Mouse (Mus musculus) thymus, postnatal 14 days (tissue): ENCODE data around the gene Gnmt.

ENCODE experiments used
- DNase-seq: peaks from one replicate; pipeline ENCODE4 v3.0.0; 2021

The Gnmt gene

DNA sequence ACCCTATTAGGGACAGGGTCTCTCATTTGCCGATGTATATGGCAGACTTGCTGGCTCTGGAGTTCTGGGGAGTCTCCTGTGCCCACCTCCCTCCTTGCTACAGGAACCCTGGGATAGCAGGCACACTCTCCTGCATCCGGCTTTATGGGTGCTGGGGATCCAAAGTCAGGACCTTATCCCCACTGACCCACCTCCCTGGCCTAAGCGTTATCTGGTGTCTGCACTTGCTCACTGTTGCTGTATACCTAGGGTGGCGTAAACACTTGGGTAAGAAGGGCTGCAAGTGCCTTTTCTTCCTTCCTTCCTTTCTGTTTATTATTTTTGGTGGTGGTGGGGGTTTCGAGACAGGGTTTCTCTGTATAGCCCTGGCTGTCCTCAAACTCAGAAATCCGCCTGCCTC, 12.3 kb upstream of the Gnmt start:
- DNase-seq = no peak

DNA sequence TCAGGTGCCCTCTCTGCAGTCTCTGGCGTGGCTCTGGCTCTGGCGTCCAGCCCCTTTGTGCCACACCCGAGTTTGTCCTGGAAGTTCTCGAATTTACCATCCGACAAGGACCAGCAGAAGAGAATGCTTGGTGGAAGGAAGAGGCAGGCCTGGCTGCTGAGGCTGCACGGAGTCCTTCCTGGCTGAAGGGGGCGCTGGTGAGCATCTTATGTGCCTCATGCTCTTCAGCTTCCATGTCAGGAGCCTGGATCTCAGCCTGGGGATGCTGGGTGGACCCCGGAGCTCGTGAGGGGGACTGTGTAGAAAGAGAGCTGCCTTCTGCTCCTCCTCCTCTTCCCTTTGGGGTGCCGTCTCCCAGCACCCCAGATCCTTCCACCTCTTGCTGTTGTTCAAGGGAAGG, 7.2 kb upstream of the Gnmt start:
- DNase-seq = peak; percentile 64

DNA sequence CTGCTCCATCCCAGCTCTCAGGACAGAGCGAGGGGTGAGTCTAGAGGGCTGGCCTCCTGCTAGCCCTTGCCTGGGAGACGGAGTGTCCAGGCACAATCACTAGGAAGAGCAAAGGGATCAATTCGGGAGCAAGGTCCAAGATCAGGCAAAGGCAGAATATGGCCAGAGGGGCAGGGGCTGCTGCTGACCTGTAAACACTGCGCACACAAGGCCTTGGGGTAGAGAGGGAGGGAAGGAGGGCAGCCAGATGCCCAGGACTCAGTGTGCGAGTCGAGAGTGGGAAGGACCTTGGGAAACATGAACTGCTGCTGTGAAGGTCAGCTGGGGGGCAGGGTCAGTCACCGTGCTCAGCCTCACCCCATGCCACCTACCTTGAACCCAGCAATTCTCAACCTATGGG, 6.3 kb upstream of the Gnmt start:
- no peak for DNase-seq

DNA sequence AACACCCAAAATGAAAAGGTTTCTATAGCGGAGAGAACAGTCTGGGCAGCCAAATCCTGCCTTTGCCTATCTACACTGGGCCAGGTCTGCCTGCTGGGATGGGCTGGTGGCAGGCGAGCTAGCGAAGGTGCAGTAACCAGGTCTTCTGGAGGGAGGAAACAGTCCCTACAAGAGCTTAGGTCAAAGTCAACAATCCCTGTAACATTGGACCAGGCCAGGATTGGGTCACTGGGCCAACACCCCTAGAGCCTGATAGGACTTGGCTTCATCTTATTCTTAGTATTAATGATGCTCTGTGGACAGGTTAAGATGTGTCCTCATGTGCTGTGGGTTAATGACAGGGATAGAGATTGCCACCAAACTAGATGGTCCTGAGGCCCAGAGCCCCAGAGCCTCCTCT, 5.1 kb upstream of the Gnmt start:
- no peak for DNase-seq

DNA sequence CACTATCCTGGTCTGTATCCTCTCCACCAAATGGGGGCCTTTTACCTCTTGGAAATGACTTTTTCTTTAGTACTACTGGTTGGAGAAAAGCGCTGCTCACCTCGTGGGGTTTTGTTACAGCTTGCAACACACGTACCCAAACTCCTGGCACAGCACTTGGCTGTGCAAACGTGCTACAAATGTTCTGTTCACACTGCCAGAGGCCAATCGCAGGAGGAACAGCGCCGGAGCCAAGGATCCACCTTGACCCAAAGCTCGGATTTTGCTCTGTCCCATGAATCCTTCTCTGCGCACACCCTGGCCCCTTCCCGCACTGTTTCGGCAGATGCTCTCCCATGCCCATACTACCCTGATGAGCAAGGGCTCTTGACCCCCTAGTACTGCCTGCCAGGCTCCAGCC, 472 bp downstream of the Gnmt start:
- no peak for DNase-seq

DNA sequence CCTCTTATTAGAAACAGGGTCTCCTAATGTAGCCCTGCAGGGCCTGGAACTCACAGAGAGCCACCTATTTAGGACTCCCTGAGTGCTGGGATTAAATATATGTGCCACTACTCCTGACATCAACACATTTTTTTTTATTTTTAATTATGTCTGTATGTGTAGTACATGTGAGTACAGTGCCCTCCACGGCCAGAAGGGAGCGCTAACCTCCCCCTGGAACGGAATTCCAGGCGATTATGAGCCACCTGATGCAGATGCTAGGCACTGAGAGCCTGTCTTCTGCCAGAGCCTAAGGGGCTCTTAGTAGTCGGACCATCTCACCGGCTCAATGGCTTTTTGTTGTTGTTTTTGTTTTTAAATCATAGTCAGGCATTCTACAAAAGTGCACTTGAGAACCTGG, 947 bp downstream of the Gnmt start:
- DNase-seq = peak; percentile 49

DNA sequence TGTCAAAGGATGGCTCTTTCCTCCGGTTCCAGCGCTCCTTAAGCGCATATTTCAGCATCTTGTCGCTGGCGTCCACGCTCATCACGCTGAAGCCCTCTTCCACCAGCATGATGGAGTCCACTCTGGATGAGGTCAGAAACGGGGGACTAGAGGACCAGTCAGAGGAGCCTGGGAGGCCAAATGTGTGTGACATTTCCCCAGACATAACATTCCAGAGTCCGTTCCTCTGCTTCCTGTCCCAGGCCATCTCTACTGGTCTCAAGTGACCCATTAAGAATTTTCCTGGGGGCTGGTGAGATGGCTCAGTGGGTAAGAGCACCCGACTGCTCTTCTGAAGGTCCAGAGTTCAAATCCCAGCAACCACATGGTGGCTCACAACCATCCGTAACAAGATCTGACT, 1.7 kb downstream of the Gnmt start:
- DNase-seq = no peak

DNA sequence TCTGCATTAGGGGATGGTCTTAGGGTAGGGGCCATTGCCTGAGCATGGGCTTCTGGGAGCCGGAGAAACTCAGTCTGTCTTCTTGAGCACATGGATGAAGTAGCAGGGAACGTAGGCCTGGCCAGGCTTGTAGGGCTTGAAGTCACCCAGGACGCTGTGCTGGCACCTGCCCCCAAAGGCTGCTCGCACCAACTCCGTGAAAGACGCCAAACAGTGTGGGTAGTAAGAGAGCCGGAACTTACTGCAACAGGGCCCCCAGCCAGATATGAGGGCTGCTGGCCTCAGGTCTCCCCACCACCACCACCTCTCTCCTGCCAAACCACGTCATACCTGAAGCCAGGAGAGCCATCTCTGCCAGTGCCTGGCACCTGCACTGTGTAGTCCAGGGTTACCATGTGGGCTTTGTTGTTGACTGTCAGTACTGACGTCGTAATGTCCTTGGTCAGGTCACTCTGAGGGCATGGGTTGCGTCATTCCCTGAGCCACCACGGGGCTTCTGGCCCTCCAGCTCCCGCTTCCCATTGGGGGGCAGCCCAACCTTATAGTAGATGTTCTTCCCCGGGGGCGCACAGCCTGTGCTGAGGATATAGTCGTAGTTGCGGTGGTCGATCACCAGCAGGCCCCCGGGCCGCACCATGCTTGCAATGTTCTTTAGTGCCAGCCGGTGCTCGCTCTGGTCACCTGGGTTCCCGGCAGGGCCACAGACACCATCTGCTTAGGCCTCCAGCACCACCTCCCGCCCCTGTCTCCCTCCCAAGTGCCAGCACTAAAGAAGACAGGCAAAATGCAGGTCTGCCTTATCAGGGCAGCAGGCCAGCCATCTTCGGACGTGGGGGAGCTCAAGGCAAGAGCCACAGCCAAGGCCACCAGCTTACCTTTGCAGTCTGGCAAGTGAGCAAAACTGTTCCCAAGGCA, 3.0 kb downstream of the Gnmt start:
- no peak for DNase-seq

DNA sequence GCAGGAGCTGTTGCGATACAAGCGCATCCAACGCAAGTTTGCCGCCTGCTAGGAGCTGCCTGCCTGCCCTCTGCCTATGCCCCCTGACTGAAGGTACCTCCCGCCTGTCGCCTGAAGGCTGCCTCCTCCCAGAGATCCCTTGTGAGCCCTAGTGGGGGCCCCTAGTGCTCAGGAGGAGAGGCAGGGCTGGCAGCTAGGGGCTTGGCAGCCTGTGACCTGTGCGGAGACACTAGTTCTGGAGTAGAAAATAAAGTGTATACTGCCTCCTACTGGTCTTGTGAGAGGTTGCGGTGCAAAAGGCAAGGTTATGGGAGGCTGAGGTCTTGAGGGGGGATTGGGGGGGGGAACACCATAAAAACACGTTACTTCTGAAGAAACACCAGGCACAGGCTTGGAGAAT, 3.7 kb downstream of the Gnmt start:
- peak; percentile 67 for DNase-seq

DNA sequence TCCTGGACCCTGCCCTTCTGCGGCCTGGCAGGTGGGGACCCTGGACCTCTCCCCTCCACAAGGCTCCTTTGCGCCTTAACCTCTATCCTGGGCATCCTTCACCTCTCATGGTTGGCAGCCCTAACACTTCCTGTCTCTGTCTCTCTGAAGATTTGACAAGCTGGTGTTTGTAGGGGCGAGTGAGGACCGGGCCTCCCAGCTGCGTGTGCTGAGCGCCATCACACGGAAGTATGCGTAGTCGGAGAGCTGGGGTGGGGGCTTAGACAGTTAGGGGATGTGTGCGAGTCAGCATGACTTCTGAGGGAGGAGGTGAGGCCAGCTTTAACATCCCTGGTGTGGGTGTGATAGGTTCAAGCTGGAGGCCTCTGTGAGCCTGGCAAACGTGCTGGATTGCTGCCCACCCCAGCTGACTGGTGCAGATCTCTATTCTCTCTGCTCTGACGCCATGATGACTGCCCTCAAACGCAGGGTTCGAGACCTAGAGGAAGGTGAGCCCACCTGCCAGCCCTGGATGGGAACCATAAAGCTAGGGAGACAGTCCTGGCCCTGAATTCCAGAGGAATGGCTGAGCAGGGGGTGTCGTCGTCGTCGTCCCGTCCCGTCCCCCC, 4.4 kb downstream of the Gnmt start:
- no peak for DNase-seq

DNA sequence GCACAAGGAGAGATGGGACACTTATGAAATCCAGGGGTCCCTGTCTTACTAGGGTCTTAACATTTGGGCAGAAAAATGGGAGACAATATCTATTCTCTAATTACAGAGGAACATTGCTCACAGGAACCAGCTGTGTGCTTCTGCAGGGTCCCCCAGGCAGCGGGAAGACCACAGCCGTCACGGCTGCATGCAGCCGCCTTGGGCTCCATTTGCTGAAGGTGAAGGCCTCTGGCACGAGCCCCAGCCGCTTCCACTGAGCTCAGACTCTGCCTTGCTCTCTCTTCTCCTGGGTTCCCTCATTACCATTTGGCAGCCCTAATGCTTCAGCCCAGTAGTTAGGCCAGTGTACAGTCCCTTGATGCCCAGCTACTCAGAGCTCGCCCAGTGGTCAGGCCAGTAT, 7.9 kb downstream of the Gnmt start:
- no peak for DNase-seq

DNA sequence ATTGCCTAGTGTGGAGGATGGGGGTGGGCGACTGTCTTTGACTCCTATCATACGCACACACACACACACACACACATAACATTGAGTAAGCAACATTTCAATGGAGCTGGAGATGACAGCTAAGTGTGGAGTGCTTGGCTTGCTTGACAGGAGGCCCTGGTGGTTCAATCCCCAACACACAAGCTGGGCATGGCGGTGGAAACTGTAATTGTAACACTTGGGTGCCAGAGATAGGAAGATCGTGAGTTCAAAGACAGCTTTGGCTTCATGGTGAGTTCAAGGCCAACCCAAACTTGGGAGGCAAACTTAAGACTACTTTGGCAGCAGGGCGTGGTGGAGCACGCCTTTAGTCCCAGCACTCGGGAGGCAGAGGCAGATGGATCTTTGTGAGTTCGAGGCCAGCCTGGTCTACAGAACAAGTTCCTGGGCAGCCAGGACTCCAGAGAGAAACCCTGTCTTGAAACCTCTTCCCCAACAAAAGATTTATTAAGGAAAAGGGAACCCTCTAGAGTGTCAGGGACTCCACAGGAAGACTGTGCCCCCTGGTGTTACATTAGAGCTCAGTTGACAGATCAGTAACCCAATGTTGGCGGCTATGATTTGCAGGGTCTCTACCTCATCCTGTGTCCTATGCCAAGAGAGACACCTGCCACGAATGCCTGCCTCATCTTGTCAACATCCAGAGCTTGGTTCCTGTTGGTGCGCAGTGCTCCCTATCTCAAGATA, 14.0 kb downstream of the Gnmt start:
- DNase-seq = peak; percentile 40

DNA sequence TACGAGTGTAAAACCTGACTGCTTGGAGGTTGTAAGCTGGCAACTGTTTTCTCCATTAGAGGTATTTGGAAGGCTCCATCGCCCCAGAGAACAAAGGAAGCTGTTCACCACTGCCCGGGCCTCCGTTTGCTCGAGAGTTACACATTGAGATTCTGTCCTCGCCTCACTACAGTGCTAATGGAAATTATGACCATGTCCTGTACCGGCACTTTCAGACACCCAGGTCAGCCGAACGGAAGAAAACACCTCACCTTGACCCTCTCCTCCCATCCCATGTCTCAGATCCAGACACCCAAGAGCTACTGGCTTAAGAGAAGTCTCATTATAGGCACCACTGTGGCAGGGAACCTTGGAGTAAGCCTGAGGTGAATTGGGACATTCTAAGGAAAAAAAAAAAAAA, 15.1 kb downstream of the Gnmt start:
- DNase-seq = no peak

DNA sequence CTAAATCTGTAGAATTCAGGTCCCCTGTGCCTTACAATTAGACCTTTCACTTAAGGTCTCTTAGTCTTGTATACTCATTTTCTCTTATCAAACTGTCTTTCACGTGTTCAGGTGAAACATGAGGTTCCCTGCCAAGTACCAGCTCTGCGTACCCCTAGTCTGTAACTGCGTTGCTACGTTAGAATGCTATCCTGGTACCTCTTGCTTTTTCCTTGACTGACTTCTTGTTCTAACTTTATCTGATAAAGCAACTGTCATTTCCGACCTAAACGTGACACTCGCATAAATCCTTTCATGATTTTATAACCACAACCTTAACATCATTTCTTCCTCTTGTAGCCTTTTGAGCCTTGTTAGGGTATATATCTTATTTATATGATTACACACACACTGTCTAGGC, 16.5 kb downstream of the Gnmt start:
- DNase-seq = no peak

DNA sequence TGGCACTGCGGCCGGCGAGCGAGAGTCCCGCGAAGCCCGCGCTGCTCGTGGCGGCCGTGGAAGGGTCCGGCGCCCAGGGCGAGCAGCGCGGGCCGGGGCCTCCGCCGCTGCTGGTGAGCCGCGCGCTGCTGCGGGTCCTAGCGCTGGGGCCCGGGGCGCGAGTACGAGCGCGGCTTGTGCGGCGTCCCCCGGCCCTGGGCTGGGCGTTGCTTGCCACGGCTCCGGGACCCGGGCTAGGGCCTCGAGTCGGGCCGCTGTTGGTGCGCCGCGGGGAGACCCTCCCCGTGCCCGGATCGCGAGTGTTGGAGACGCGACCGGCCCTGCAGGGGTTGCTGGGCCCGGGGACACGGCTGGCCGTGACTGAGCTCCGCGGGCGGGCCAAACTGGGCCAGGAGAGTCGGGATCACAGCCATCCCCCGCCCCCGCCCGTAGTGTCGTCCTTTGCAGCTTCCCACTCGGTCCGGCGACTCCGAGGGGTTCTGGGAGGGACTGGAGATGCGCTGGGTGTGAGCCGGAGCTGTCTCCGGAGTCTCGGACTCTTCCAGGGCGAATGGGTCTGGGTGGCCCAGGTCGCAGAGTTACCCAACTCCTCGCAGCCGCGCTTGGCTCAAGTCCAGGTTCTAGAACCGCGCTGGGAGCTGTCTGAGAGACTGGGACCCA, 17.2 kb downstream of the Gnmt start:
- DNase-seq = peak; percentile 48

DNA sequence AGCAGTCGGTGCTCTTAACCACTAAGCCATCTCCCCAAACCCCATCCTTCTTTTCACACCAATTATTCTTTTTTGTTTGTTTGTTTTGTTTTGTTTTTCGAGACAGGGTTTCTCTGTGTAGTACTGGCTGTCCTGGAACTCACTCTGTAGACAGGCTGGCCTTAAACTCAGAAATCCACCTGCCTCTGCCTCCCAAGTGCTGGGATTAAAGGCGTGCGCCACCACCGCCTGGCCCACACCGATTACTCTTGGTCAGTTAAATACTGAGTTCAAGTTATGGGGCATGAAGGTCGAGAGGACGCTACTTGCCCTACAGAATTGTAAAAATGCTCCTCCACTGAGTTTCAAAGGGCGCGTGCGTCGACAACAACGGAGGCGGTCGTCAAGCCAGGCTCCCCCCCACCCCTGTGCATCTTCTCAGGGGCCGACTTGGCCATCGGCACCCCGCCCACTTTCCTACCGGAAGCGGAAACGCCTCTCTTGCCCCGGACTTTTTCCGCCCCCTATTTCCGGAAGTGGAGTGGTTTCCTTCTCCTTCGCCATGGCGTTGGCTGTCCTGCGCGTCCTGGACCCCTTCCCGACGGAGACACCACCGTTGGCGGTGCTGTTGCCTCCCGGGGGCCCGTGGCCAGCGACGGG, 17.9 kb downstream of the Gnmt start, which contains the start of gene Pex6:
TSS of gene Pex6 (plus strand) at position 505 of the 639 bp plus-strand sequence.
- DNase-seq = peak; percentile 95

DNA sequence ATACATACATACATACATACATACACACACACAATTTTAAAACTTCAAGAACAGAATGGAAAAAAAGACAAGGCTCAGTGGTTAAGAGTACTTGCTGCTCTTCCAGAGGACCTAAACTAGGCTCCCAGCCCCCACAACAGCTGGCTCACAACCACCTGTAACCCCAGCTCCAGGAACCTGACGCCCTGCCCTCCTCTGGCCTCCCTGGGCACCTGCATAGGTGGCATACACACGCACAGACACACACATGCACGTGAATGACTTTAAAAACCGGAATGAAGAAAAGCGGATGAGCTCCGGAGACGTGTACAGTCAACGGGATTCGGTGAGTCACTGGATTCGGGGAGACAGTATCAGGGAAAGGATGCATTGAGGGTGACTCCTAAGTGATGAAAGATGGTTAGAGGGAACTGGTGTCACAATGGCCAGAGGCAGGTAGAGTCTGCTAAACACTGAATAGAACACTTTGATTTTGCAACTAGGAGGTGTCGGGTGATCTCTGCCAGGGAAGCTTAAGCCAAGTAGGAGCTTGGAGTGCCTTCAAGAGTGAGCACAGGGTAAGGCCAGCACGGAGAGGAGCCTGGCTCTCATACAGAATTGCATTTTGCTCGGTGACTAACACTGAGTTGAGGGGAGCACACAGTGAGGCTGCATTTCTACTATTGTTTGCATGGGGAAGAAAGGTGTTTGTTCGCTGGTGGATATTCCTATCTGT, 22.4 kb downstream of the Gnmt start:
- no peak for DNase-seq

DNA sequence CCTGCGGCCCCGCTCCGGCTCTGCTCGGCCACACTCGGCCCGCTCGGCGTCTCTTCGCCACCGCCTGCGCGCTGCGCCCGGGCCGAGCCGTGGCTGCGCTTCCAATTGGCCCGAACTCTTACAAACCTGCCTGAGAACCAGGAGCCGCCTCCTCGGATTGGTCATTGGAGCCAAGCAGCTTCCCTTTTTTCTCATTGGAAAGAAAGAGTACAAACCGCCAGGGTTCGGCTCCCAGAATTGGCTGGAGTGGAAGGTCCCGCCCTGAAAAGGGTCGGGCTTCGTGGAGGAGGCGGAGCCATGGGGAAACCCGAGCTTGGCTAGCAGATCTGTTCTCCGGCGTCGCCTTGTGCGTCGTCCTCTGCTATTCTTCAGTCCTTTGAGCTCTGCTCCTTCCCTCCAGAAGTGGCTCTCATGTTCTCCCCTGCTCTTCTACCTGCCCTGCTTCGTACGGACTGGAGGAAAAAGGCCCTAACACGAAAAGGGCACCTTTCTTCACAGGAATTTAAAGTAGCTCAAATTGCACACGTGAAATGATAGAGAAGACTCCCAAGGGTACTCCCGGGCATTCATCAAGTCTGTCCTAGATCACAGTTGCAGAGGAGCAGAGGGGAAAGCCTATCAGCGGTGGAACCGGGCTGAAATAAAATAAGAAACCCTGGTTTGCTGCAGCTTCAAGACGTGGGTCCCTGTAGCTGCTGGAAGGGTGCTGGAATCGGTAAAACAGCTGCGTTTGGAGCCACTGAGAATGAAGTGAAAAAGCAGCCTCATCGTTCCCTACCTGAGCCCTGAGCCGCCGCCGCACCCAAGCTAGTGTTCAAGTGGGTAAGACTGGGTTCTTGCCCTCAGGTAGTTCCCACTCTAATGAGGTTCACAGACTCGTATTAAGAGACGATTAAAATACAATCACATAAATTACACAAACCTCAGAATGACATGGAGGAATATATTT, 23.8 kb downstream of the Gnmt start, which contains the start of gene Ppp2r5d:
TSS of gene Ppp2r5d (minus strand) at position 225 of the 949 bp plus-strand sequence.
- peak; percentile 96 for DNase-seq

DNA sequence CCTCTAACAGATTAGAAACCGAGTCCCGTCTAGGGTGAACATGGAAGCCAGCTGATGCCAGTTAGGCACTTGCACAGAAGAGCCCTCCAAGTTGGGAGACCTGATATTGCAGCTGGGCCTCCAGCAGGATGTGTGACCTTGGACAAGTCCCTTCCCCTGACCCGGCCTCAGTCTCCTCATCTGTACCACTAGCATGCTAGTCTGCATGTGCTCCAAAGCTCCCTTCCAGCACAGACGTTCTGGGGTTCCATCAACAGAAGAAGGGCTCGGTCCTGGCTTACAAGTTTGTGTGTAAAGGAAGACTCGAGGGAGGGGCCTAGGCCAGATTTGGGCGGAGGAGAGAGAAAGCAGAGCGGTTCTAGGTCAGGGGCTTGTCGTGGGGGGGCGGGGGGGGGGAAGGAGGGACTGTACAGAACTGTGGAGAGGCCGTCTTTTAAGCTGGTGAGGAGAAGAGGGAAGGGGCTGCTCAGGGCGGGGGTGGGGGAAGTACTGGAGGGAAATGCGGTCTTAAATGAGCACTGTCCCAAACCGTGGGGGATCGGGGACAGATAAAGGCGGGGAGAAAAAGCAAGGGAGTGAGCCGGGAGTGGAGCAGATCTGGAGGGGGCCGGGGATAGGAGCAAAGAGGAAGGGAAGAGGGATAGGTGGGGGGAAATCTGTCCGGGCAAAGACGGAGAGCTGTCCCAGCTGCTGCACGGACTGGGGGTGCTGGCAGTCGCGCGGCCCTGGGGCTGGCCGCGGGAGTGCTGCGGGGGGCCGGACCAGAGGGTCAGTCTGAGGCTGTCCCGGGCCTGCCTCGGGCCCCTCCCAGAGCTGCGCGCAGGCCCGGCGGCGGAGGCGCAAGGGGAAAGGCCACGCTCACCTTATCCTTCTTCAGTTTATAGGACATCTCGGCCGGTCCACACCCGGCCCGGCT, 24.7 kb downstream of the Gnmt start:
- peak; percentile 48 for DNase-seq

DNA sequence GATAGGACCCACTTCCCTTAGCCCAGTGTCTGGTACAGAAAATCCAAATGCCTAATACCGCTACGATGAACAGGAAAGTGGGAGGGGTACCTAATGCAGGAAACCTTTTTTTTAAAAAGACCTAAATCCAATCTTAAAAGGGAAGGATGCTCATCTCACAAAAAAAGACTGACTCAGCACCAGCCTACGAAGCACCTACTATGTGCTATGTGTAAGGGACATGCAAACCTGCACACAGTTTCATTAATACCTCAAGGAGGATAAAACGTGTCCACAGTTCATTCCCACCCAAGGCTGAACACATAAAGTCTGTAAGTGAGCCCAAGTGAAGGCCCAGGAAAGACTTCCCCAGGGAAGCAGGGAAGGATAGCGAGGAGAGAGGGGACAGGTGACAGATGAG, 26.5 kb downstream of the Gnmt start:
- no peak for DNase-seq
